Mouse (Mus musculus) retina, adult 2 months (tissue): ENCODE measurements around the gene Sept8.

Experiments
- DNase-seq: peaks from one replicate; pipeline ENCODE4 v3.0.0-alpha.2; 2012; ENCODE audit warnings: low read depth, low spot score

Sept8 gene

GRCm38 (mm10) chr11:53495417-53495816 lies 23.6 kb upstream of the Sept8 start:
- DNase-seq, result no peak

- no peak for DNase-seq
These were observed 22.1 kb upstream of the Sept8 start for GRCm38 (mm10) chr11:53496946-53497345.

GRCm38 (mm10) chr11:53500569-53500968 lies 18.5 kb upstream of the Sept8 start:
- DNase-seq, result no peak

GRCm38 (mm10) chr11:53502039-53502765 lies 16.9 kb upstream of the Sept8 start:
- DNase-seq, result no peak

- no peak for DNase-seq
These were observed 15.3 kb upstream of the Sept8 start for GRCm38 (mm10) chr11:53503738-53504137.

GRCm38 (mm10) chr11:53504376-53504775 lies 14.7 kb upstream of the Sept8 start:
- no peak for DNase-seq

- DNase-seq, result no peak
These were observed 13.9 kb upstream of the Sept8 start for GRCm38 (mm10) chr11:53505026-53505663.

GRCm38 (mm10) chr11:53507098-53507805 lies 11.8 kb upstream of the Sept8 start:
- no peak for DNase-seq

- DNase-seq, result no peak
These were observed 10.9 kb upstream of the Sept8 start for GRCm38 (mm10) chr11:53508152-53508551.

- no peak for DNase-seq
These were observed 10.5 kb upstream of the Sept8 start for GRCm38 (mm10) chr11:53508591-53508990.

- no peak for DNase-seq
These were observed 8.7 kb upstream of the Sept8 start for GRCm38 (mm10) chr11:53510351-53510750.

- no peak for DNase-seq
These were observed 2.1 kb upstream of the Sept8 start for GRCm38 (mm10) chr11:53516775-53517627.

GRCm38 (mm10) chr11:53518759-53519158 lies 298 bp upstream of the Sept8 start:
- DNase-seq, result no peak

GRCm38 (mm10) chr11:53520122-53520978 lies 1.3 kb downstream of the Sept8 start:
- no peak for DNase-seq

GRCm38 (mm10) chr11:53521120-53521820 lies 2.2 kb downstream of the Sept8 start:
- no peak for DNase-seq

- DNase-seq, result no peak
These were observed 2.7 kb downstream of the Sept8 start for GRCm38 (mm10) chr11:53521821-53522131.

- no peak for DNase-seq
These were observed 3.3 kb downstream of the Sept8 start for GRCm38 (mm10) chr11:53522362-53522761.

- no peak for DNase-seq
These were observed 3.9 kb downstream of the Sept8 start for GRCm38 (mm10) chr11:53522930-53523329.

GRCm38 (mm10) chr11:53523545-53524405 lies 4.7 kb downstream of the Sept8 start:
- DNase-seq, result no peak
